Mouse (Mus musculus): ENCODE measurements around the gene Gm20696.

The Gm20696 gene

GRCm38 (mm10) chr6:99665457-99666317 lies 910 bp downstream of the Gm20696 start:
- no peak for DNase-seq (ENCODE audit: inconsistent ontology term)

GRCm38 (mm10) chr6:99663232-99663631 lies 3.4 kb downstream of the Gm20696 start:
- no peak for DNase-seq (ENCODE audit: inconsistent ontology term)

GRCm38 (mm10) chr6:99660443-99660842 lies 6.2 kb downstream of the Gm20696 start:
- no peak for DNase-seq (ENCODE audit: inconsistent ontology term)

- DNase-seq (ENCODE audit: inconsistent ontology term), result no peak
These were observed 8.0 kb downstream of the Gm20696 start for GRCm38 (mm10) chr6:99658586-99658985.

- no peak for DNase-seq (ENCODE audit: inconsistent ontology term)
These were observed 10.5 kb downstream of the Gm20696 start for GRCm38 (mm10) chr6:99656088-99656487.

- no peak for DNase-seq (ENCODE audit: inconsistent ontology term)
These were observed 11.1 kb downstream of the Gm20696 start for GRCm38 (mm10) chr6:99655488-99655887.

- DNase-seq (ENCODE audit: inconsistent ontology term), result no peak
These were observed 12.3 kb downstream of the Gm20696 start for GRCm38 (mm10) chr6:99654343-99654742.

- no peak for DNase-seq (ENCODE audit: inconsistent ontology term)
These were observed 14.3 kb downstream of the Gm20696 start for GRCm38 (mm10) chr6:99652341-99652740.

- no peak for DNase-seq (ENCODE audit: inconsistent ontology term)
These were observed 17.3 kb downstream of the Gm20696 start for GRCm38 (mm10) chr6:99649307-99649706.

GRCm38 (mm10) chr6:99646344-99646743 lies 20.3 kb downstream of the Gm20696 start:
- no peak for DNase-seq (ENCODE audit: inconsistent ontology term)

- no peak for DNase-seq (ENCODE audit: inconsistent ontology term)
These were observed 21.7 kb downstream of the Gm20696 start for GRCm38 (mm10) chr6:99644876-99645275.

GRCm38 (mm10) chr6:99644386-99644785 lies 22.2 kb downstream of the Gm20696 start:
- no peak for DNase-seq (ENCODE audit: inconsistent ontology term)

- DNase-seq (ENCODE audit: inconsistent ontology term), result no peak
These were observed 23.0 kb downstream of the Gm20696 start for GRCm38 (mm10) chr6:99643439-99644199.

GRCm38 (mm10) chr6:99637456-99637855 lies 29.1 kb downstream of the Gm20696 start:
- DNase-seq (ENCODE audit: inconsistent ontology term), result no peak

- DNase-seq (ENCODE audit: inconsistent ontology term), result no peak
These were observed 29.8 kb downstream of the Gm20696 start for GRCm38 (mm10) chr6:99636801-99637200.

- DNase-seq (ENCODE audit: inconsistent ontology term), result no peak
These were observed 30.5 kb downstream of the Gm20696 start for GRCm38 (mm10) chr6:99636121-99636520.

GRCm38 (mm10) chr6:99632121-99632980 lies 34.2 kb downstream of the Gm20696 start:
- DNase-seq (ENCODE audit: inconsistent ontology term), result no peak

- no peak for DNase-seq (ENCODE audit: inconsistent ontology term)
These were observed 35.0 kb downstream of the Gm20696 start for GRCm38 (mm10) chr6:99631637-99632036.

GRCm38 (mm10) chr6:99629726-99630458 lies 36.7 kb downstream of the Gm20696 start:
- no peak for DNase-seq (ENCODE audit: inconsistent ontology term)

GRCm38 (mm10) chr6:99626347-99626746 lies 40.2 kb downstream of the Gm20696 start:
- DNase-seq (ENCODE audit: inconsistent ontology term), result no peak

GRCm38 (mm10) chr6:99625803-99626202 lies 40.8 kb downstream of the Gm20696 start:
- no peak for DNase-seq (ENCODE audit: inconsistent ontology term)
